Mouse (Mus musculus) spleen, adult 2 months (tissue): ENCODE measurements around the gene Aloxe3.

Source experiments
- CTCF ChIP-seq: fragments of 200-500 bp; IDR thresholded peaks from 2 replicates; pipeline ENCODE4 v1.5.1; 2011; ENCODE audit warnings: mild to moderate bottlenecking, inconsistent platforms; ENCODE audit not compliant: insufficient read depth, insufficient read length, insufficient replicate concordance; ENCODE audit errors: extremely low read depth
- POLR2A ChIP-seq: fragments of 200-500 bp; IDR thresholded peaks from 2 replicates; pipeline ENCODE4 v1.6.1; 2011; ENCODE audit warnings: low read depth, low read length, inconsistent platforms

DNA sequence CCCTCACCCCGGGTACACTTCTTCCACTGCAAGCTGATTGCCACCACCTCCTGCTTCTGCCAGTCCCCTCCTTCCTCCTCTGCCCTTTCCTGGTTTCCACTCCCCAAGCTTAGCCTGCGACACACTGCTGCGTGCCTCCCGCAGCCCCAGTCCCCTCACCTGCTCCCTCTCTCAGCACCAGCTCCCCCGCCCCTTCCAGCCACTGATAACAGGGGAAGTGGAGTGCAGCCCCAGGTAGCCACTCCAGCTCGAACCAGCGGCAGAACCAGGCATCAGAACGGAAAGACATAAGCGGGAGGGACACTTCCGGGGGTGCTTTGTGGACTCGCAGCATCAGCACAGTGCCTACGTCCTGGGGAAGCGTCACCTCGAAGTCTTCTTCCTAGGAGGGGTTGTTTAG is 71.5 kb downstream of the Aloxe3 start:
- TF ChIP-seq CTCF (no peak), POLR2A (no peak)
